Mouse (Mus musculus): ENCODE measurements around the gene Ctu2.

Gene Ctu2

GRCm38 (mm10) chr8:122445203-122445602 is 30.7 kb upstream of the Ctu2 start:
- DNase-seq (ENCODE audit: low spot score): peak; percentile 78

- peak; percentile 74 for DNase-seq (ENCODE audit: low spot score)
Observed at GRCm38 (mm10) chr8:122451161-122451703, 24.7 kb upstream of the Ctu2 start.

- no peak for DNase-seq (ENCODE audit: low spot score)
Observed at GRCm38 (mm10) chr8:122452154-122452553, 23.8 kb upstream of the Ctu2 start.

GRCm38 (mm10) chr8:122454409-122454808 is 21.5 kb upstream of the Ctu2 start:
- no peak for DNase-seq (ENCODE audit: low spot score)

- no peak for DNase-seq (ENCODE audit: low spot score)
Observed at GRCm38 (mm10) chr8:122457171-122457570, 18.8 kb upstream of the Ctu2 start.

- DNase-seq (ENCODE audit: low spot score): peak; percentile 66
Observed at GRCm38 (mm10) chr8:122459218-122459900, 16.6 kb upstream of the Ctu2 start.

DNA sequence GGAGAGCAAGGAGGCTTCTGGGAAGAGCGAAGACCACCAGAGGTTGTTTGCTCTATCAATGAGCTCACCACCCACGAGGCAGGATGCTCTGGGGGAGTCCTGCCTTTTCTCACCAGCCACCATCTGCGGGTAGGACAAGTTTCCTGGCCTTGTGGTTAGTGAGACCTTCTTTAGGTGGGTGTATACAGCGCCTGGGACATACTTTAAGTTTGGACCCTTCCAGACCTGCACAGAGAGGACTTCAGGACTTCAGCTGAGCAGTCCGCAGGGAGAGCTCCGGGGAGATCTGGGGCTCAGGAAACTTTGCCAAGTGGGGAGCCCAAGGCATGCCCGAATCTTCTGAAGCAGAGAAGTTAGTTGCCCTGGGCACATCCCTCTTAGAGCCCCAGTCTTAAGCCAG is 16.0 kb upstream of the Ctu2 start:
- no peak for DNase-seq (ENCODE audit: low spot score)

GRCm38 (mm10) chr8:122460524-122461472 is 15.1 kb upstream of the Ctu2 start, which contains the start of gene Snai3:
TSS of gene Snai3 (minus strand) at chr8:122460733.
- peak; percentile 82 for DNase-seq (ENCODE audit: low spot score)

DNA sequence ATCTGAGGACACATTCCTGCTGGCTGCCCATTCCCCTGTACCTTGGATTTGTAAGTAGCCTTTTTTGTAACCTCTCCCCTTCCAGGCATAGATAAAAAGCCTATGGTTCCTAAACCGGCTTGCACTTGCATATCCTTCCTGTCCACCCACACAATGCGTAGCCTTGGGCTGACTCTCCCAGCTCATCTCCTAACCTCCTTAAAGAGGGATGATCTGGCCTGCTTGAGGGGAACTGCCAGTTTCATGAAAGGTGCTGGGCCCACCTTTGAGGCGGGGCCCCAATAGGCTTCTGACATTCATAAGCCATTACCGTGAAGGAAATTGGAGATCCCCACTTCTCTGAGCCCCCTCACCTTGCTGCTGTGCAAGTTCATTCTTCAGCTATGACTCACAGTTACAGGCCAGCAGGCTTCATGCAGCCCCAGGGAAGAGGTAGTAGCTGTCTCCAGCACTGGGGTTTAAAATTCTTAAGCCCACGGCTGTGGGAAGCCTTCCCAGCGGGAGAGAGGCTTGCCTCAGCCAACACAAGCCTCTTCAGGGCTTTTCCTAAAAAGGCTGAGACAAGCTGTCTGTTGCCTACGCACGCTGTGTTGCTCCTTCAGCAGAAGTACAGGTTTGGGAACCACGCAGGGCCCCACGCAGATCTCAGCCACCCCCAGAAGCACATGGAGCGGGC is 14.3 kb upstream of the Ctu2 start:
- no peak for DNase-seq (ENCODE audit: low spot score)

DNA sequence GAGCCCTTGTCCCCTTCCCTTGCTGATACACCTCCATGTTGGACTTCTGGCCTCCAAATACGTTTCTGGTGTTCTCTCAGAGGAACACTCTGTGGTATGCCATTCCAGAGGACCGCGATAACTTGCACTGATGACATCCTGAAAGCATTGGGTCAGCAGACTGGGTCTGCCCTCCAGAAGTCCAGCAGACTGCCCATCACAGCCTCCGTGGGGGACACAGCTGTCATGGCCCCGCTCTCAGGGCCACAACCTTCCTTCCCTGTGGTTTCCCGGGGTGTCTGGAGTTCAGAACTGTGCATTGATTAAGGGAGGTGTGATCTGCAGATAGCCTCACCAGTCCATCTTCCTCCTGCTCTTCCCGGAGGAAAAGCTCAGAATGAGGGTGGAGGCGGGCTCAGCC is 13.4 kb upstream of the Ctu2 start:
- no peak for DNase-seq (ENCODE audit: low spot score)

GRCm38 (mm10) chr8:122463651-122464640 is 12.0 kb upstream of the Ctu2 start:
- DNase-seq (ENCODE audit: low spot score): no peak

- no peak for DNase-seq (ENCODE audit: low spot score)
Observed at GRCm38 (mm10) chr8:122464985-122465384, 11.0 kb upstream of the Ctu2 start.

- DNase-seq (ENCODE audit: low spot score): no peak
Observed at GRCm38 (mm10) chr8:122467816-122468215, 8.1 kb upstream of the Ctu2 start.

- DNase-seq (ENCODE audit: low spot score): no peak
Observed at GRCm38 (mm10) chr8:122469407-122469806, 6.5 kb upstream of the Ctu2 start.

DNA sequence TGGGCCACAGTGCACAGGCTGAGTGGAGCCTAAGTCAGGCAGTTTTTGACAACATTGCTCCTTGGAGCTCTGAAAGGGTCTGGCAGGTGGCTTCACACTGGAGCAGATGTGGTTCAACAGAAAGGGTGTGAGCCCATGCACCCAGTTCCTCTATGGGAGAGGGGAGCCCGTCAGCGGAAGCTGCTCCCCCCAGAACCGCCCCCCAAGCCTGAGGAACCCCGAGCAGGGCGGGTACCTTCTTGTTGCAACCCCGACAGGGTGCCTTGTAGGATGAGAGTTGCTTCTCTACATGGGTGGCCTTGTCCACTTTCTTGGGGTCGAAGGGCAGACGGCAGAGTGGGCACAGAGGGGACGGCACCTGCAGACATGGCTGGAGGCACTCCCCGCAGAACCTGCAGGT is 6.0 kb upstream of the Ctu2 start:
- no peak for DNase-seq (ENCODE audit: low spot score)

- DNase-seq (ENCODE audit: low spot score): no peak
Observed at GRCm38 (mm10) chr8:122470691-122471090, 5.3 kb upstream of the Ctu2 start.

- DNase-seq (ENCODE audit: low spot score): no peak
Observed at GRCm38 (mm10) chr8:122473911-122474421, 2.0 kb upstream of the Ctu2 start.

- DNase-seq (ENCODE audit: low spot score): peak; percentile 83
Observed at GRCm38 (mm10) chr8:122474951-122475560, 887 bp upstream of the Ctu2 start.

- DNase-seq (ENCODE audit: low spot score): no peak
Observed at GRCm38 (mm10) chr8:122482448-122482847, 6.5 kb downstream of the Ctu2 start.

DNA sequence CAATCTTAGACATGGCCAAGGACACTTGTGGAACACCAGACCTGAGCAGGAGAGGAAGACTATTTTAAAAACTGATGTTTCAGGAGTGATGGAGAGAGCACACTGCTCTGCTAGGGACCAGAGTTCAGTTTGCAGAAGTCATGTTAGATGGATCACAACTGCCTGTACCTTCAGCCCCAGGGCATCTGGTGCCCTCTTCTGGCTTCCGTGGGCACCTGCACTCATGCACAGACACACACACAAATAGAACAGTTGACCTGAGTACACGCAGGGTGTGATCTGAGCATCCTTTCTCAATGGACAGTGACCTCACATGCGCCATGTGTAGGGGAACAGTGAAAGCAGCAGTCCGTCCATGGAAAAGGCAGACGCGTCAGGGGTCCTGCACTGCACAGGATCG is 7.9 kb downstream of the Ctu2 start:
- DNase-seq (ENCODE audit: low spot score): no peak

All from MN1 (cell line).